Mouse (Mus musculus) embryonic facial prominence, embryonic 10.5 days (tissue): ENCODE results near the gene Rasal1. TPM values are rescaled to one million over a fixed set of nuclear protein-coding genes. Genes with fewer than 3 reads are reported as not detected.

ENCODE experiments used
- DNase-seq: peaks from one replicate; pipeline ENCODE4 v3.0.0-alpha.2; 2017; ENCODE audit warnings: low spot score
- H3K27ac ChIP-seq: fragments of 300-500 bp; sonication (generic); replicated peaks from 2 replicates; pipeline ENCODE4 v1.5.1; 2016; ENCODE audit warnings: mild to moderate bottlenecking
- H3K27me3 ChIP-seq: fragments of 300-500 bp; sonication (generic); replicated peaks from 2 replicates; pipeline ENCODE4 v1.6.1; 2016; ENCODE audit warnings: low read depth, mild to moderate bottlenecking; ENCODE audit not compliant: poor library complexity, severe bottlenecking
- H3K36me3 ChIP-seq: fragments of 300-500 bp; sonication (generic); replicated peaks from 2 replicates; pipeline ENCODE4 v1.6.1; 2016; ENCODE audit warnings: mild to moderate bottlenecking, moderate library complexity
- H3K4me1 ChIP-seq: fragments of 300-500 bp; sonication (generic); 2 replicates; pipeline ENCODE4 v1.6.1; 2016
- H3K4me3 ChIP-seq: fragments of 300-500 bp; sonication (generic); 2 replicates; pipeline ENCODE4 v1.5.1; 2016; ENCODE audit warnings: mild to moderate bottlenecking, moderate library complexity
- H3K9me3 ChIP-seq: fragments of 300-500 bp; sonication (generic); 2 replicates; pipeline ENCODE4 v1.6.1; 2016; ENCODE audit warnings: mild to moderate bottlenecking
- WGBS: fragments of 180-500 bp; shearing (Covaris S2); methylation state at CpG from one replicate; pipeline ENCODE4 v1.1.7; 2016; 5-methylcytosine and 5-hydroxymethylcytosine counted together
- polyA plus RNA-seq: library from polyadenylated mRNA; unstranded; fragments of >200 nt; fragmentation: Nextera tagmentation; extraction: Ambion mirVana; gene quantifications from 2 replicates; pipeline ENCODE4 v1.2.1, GENCODE M21; 2016

Rasal1 gene
- polyA plus RNA-seq, 1 experiment from 2014 or later: 0.07 TPM

DNA sequence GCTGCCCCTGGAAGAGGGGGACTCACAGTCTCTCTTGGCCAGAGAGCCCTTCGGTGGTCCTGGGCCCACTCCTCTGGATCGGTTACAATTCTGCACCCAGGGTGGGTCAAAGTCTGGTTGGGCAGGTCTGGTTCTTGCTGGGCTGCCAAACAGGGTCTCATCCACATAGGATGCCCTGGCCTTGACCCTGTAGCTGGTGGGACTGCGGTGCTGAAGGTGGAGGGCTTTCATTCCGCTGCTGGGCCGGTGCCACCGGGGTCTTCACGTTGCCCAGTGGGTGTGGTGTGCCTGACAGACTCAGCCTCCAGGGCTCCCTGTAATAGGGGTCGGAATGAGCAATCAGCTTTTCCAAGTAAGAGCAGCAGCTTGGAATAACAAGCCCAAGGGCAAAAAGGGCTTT lies 37.2 kb upstream of the Rasal1 start:
- 52% methylated on average over 8 of the region's 8 CpGs for WGBS
- H3K27ac ChIP-seq: peak overlapping the region; percentile 44
- DNase-seq: no peak

DNA sequence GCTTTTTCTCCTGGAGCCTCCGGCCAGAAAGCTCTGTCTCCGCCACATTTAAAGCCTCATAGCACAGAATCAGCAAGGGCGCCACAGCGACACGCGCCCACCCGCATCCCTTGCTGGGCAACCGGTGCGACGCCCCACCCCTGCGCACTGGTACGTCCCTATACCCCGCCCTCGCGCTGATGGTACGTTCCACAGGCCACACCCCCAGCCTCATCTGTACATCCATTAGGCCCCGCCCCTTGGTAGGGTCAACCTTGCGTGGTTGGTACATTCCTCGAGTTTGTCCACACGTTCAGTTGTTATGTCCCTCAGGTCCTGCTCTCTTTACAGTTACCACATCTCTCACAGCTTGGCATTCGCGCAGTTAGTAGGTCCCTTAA lies 36.2 kb upstream of the Rasal1 start, which contains the start of the genes Rita1 and Ddx54:
Gene Rita1 (minus strand): TSS at position 148 of the 380 bp plus-strand sequence.
Gene Ddx54 (plus strand): TSS at position 298 of the 380 bp plus-strand sequence.
- DNase-seq: peak; percentile 97
- Histone ChIP-seq H3K27me3 (no peaks in the 10 kb centered on the region), H3K9me3 (peaks cover 7% of the 10 kb centered on the region), H3K27ac (peak within 1 kb of the TSS; percentile 96), H3K36me3 (peaks cover 55% of the 10 kb centered on the region), H3K4me3 (peak within 1 kb of the TSS; percentile 78), H3K4me1 (peaks cover 19% of the 10 kb centered on the region)
- under 1% methylated on average over 22 of the region's 22 CpGs for WGBS

More for the DNA sequence above, 37.2 kb upstream of the Rasal1 start:
- peaks cover 7% of the 10 kb centered on the region for H3K9me3 ChIP-seq
- peaks cover 19% of the 10 kb centered on the region for H3K4me1 ChIP-seq
- H3K27me3 ChIP-seq: no peaks in the 10 kb centered on the region
- H3K36me3 ChIP-seq: peaks cover 45% of the 10 kb centered on the region
- peak overlapping the region; percentile 78 for H3K4me3 ChIP-seq

DNA sequence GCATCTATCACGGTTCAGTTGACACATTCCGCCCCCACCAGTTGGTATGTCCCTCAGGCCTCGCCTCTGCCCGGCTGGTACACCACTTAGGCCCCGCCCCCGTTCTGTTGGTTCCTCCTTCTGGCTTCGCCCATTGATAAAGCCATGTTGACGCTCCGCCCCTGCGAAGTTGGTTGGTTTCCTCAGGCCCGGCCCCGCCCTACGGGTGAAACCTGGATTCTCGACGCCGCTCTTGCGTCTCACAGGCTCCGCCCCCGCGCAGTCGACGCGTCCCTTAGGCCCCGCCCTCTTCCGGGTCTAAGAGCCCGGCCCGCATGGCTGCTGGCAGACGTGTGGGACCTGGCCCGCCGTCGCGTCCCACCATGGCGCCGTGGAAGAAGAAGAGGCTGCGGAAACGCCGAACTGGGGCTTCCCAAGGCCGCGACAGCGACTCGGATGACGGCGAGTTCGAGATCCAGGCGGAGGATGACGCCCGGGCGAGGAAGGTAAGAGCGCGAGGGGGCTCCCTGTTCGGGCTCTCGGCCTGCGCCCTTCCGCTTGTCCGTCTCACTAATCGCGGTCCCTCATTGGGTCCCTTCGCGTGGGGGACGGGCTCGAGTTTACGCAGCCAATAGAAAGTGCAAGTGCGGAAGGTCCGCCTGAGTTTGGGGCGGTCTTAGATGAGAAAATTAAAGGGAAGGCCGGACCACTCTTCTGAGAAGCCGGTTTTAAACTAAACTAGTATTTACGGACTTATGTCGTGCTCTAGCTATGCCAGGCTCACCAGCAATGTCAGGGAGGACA lies 35.6 kb upstream of the Rasal1 start:
- Histone ChIP-seq H3K27ac (peak overlapping the region; percentile 96), H3K27me3 (no peaks in the 10 kb centered on the region), H3K9me3 (peaks cover 7% of the 10 kb centered on the region), H3K4me3 (peak overlapping the region; percentile 78), H3K36me3 (peaks cover 59% of the 10 kb centered on the region), H3K4me1 (peaks cover 19% of the 10 kb centered on the region)
- WGBS: under 1% methylated on average over 69 of the region's 69 CpGs
- DNase-seq: peak; percentile 100

DNA sequence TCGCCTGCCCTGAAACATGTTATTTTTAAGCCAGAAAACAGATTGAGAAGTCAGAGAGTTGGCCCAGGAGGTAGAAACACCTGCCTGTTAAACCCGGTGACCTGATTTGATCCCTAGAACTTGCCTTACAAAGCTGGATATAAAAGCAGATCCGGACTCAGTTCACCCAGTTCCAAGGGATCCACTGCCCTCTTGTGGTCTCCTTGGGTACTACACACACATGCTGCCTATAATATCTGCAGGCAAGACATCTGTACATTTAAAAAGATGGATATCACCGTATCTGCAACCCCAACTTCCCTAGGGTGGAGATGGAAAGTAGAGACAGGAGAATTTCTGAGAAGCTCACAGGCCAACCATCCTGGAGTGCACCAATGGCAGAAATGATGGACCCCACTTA lies 32.7 kb upstream of the Rasal1 start:
- peaks cover 17% of the 10 kb centered on the region for H3K4me1 ChIP-seq
- DNase-seq: peak; percentile 40
- no peak overlapping the region for H3K4me3 ChIP-seq
- H3K9me3 ChIP-seq: peaks cover 7% of the 10 kb centered on the region
- H3K36me3 ChIP-seq: peaks cover 64% of the 10 kb centered on the region
- no peak overlapping the region for H3K27ac ChIP-seq
- 95% methylated on average over 4 of the region's 4 CpGs for WGBS
- H3K27me3 ChIP-seq: no peaks in the 10 kb centered on the region

DNA sequence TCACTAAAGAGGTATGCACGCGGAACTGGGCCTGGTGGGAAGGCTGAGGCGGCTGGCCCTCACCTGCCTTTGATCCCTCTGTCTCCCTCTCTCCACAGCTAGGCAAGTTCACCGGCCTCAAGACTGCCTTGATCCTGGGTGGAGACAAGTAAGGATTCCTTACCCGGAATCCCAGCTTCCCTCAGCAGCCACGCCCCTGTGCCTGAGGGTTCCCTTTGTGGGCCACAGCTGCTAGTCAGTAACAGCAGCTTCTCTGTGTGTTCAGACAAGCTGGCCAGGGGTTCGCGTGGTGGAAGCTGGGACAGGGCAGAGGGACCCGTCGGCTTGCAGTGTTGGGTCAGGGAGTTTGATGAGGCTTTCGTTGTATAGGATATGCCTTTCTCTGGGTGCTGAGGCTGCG lies 29.8 kb upstream of the Rasal1 start:
- DNase-seq: no peak
- whole genome bisulfite sequencing: 86% methylated on average over 12 of the region's 12 CpGs
- no peaks in the 10 kb centered on the region for H3K27me3 ChIP-seq
- peaks cover 7% of the 10 kb centered on the region for H3K9me3 ChIP-seq
- no peak overlapping the region for H3K27ac ChIP-seq
- H3K36me3 ChIP-seq: peaks cover 91% of the 10 kb centered on the region
- H3K4me3 ChIP-seq: no peak overlapping the region
- peaks cover 4% of the 10 kb centered on the region for H3K4me1 ChIP-seq

DNA sequence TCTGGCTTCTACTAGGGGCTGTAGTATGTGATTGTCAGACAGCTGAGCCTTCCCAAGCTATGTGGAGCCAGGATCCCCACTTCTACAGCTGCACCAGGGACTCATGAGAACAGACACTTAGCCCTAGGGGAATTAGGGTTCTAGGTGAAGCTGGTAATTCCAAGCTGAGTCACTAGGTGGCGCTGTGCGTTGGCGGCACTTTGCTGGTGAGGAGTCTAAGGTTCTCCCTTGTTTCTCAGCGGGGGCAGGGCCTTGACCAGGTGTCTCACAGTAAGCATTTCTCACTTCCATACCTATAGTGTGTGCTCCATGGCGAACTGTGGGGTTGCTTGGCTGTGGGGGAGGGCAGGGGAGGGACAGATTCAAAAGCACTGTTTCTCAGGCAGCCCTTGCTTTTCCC lies 29.4 kb upstream of the Rasal1 start:
- peaks cover 95% of the 10 kb centered on the region for H3K36me3 ChIP-seq

DNA sequence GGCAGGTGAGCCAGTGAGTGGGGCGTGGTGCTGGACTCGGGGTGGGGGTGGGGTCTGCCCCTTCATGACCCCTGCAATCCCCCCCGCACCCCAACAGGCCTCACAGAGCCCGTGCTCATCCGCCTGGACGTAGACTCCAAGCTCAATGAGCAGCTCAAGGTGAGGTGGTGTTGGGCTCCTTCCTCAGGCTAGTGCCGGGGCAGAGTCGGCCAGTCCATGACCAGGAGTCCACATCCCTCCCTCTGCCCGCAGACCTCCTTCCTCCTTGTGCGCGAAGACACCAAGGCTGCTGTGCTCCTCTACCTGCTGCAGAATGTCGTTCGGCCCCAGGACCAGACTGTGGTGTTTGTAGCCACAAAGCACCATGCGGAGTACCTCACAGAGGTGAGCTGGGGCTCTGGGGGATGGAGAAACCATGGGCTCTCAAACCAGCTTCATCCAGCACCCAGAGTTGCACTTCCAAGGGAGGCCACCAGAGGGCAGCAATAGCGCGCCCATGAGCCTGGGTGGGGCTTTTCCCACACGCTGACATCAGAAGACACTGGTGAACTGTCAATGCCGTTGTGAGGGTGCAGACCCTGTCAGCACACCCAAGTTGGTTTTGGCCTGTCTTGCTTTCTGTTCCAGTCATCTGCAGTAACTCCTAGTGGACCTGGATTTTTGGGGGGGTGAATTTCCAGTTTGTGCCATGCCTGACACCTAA lies 28.1 kb upstream of the Rasal1 start:
- peak; percentile 84 for DNase-seq
- Histone ChIP-seq H3K9me3 (peaks cover 6% of the 10 kb centered on the region), H3K4me3 (no peak overlapping the region), H3K36me3 (peaks cover 100% of the 10 kb centered on the region), H3K27me3 (no peaks in the 10 kb centered on the region), H3K4me1 (no peaks in the 10 kb centered on the region), H3K27ac (no peak overlapping the region)
- WGBS: 69% methylated on average over 18 of the region's 18 CpGs

More for the DNA sequence above, 29.4 kb upstream of the Rasal1 start:
- Histone ChIP-seq H3K27me3 (no peaks in the 10 kb centered on the region), H3K4me1 (no peaks in the 10 kb centered on the region), H3K9me3 (peaks cover 7% of the 10 kb centered on the region), H3K27ac (no peak overlapping the region), H3K4me3 (no peak overlapping the region)
- 17% methylated on average over 5 of the region's 5 CpGs for WGBS
- DNase-seq: peak; percentile 67

DNA sequence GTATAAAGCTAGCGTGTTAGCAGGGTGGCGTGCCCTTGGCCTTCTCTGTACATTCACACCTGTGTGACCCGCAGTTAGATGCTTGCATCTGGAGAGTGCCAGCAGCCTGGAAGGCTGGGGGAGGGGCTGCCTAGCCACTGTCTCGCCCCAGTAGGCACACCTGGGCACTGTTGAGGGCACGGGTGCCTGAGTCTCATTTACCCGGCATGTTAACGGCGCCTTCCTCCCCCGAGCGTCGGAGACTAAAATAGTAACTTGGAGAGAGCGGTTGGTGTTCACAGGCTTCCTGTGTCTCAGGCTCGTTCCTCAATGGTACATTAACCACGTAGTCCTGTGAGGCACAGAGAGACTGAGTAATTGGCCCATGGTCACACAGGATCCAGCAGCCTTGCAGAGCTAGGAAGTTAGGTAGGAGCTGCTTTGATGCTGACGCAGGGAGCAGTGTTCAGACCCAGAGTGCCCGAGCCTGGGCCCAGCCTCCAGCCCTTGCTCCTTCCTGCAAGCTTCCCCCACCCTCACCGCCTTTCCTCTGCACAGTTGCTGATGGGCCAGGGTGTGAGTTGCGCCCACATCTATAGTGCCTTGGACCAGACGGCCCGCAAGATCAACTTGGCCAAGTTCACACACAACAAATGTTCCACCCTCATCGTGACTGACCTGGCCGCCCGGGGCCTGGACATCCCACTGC lies 27.4 kb upstream of the Rasal1 start:
- H3K4me3 ChIP-seq: no peak overlapping the region
- no peaks in the 10 kb centered on the region; the same call in 1 of the 2 replicates for H3K9me3 ChIP-seq
- DNase-seq: no peak
- H3K27ac ChIP-seq: no peak overlapping the region
- peaks cover 100% of the 10 kb centered on the region for H3K36me3 ChIP-seq
- WGBS: 95% methylated on average over 23 of the region's 23 CpGs
- no peaks in the 10 kb centered on the region for H3K27me3 ChIP-seq
- H3K4me1 ChIP-seq: peaks cover 6% of the 10 kb centered on the region

DNA sequence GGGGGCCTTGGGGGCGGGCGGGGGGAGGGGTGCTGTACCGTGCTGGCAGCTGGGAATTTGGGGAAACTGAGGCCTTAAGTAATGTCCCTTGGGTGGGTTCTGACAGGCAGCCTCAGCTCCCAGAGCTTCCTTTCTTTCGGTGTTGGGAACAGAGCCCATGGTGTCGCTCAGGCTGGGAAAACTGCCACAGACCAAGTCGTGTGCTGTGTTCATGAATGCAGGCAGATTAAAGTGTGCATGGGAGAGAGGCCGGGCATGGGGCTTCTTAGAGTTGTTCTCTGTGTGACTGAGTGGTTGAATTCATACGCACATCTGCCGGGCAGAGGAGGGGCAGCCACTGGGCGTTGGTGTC lies 26.8 kb upstream of the Rasal1 start:
- WGBS: 93% methylated on average over 10 of the region's 10 CpGs
- H3K27ac ChIP-seq: no peak overlapping the region
- H3K36me3 ChIP-seq: peaks cover 100% of the 10 kb centered on the region
- no peak overlapping the region for H3K4me3 ChIP-seq
- DNase-seq: no peak
- H3K9me3 ChIP-seq: no peaks in the 10 kb centered on the region
- peaks cover 10% of the 10 kb centered on the region for H3K4me1 ChIP-seq
- no peaks in the 10 kb centered on the region for H3K27me3 ChIP-seq

DNA sequence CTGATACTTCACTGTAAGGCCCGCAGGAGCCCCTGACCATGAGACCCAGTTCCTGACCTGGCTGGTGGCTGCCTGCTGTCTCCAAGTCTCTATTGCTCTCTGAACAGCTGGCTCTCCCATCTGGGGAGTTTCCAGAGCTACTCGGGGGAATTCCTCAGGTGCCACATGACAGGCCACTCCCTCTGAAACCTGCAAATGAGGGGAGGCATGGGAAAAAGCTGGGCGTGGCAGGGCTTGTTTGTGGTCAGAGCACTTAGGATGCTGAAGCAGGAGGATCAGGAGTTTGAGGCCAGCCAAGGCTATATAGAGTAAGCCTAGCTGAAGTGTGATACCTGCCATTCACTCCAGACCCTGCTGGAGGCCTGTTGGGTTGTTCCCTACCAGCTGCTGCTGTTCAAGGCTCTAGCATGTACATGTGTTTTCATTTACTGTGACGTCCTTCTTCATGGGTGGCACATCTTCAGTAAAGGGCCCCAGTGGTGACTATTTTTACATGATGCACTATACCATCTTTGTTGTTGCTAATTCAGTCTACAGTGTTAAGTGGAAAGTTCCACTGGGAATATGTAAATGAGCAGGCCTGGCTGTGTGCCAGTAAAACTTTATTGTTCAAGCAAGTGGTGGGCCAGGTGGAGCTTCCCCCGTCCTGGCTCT lies 26.3 kb upstream of the Rasal1 start:
- Histone ChIP-seq H3K27me3 (no peaks in the 10 kb centered on the region), H3K36me3 (peaks cover 100% of the 10 kb centered on the region), H3K4me1 (peaks cover 10% of the 10 kb centered on the region), H3K27ac (no peak overlapping the region), H3K9me3 (no peaks in the 10 kb centered on the region), H3K4me3 (no peak overlapping the region)
- WGBS: 82% methylated on average over 5 of the region's 5 CpGs
- no peak for DNase-seq

DNA sequence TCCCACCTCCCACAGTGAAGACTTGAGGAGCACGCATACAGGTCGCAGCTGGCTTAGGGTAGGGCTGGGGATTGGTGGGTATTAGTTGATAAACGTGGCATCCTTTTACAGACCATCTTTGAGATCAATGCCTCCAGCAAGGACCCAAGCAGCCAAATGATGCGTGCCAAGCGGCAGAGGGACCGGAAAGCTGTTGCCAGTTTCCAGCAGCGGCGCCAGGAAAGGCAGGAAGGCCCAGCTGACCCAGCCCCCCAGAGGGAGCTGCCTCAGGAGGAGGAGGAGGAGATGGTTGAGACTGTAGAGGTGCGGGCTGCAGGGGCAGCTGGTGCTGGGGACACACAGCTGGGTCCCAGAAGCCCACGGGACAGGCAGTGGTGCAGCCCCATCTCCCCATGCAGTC lies 24.2 kb upstream of the Rasal1 start:
- H3K36me3 ChIP-seq: peaks cover 99% of the 10 kb centered on the region
- H3K4me3 ChIP-seq: no peak overlapping the region
- H3K4me1 ChIP-seq: peaks cover 10% of the 10 kb centered on the region
- 93% methylated on average over 10 of the region's 10 CpGs for WGBS
- H3K27me3 ChIP-seq: peaks cover 4% of the 10 kb centered on the region
- DNase-seq: no peak
- H3K27ac ChIP-seq: no peak overlapping the region
- H3K9me3 ChIP-seq: no peaks in the 10 kb centered on the region

DNA sequence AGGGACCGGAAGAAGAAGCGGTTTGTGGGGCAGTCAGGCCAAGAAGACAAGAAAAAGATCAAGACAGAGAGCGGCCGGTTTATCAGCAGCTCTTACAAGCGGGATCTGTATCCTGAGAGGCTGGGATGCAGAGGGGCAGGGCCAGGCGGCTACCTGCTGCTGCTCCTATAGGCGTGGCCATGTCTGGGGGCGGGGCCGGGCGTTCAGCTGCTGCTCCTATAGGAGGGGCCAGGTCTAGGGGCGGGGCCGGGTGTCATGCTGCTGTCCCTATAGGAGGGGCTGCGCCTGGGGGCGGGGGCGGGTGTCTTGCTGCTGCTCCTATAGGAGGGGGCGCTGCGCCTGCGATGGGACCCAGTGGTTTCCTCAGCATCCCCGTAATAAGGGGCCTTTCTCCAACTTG lies 22.2 kb upstream of the Rasal1 start:
- Histone ChIP-seq H3K27ac (no peak overlapping the region), H3K9me3 (no peaks in the 10 kb centered on the region), H3K4me1 (peaks cover 13% of the 10 kb centered on the region), H3K36me3 (peaks cover 80% of the 10 kb centered on the region), H3K4me3 (no peak overlapping the region), H3K27me3 (peaks cover 24% of the 10 kb centered on the region)
- peak; percentile 83 for DNase-seq
- 27% methylated on average over 19 of the region's 19 CpGs for WGBS
